Mouse (Mus musculus): Measurements from ENCODE around the gene Tspan4. TPM values are rescaled to one million over a fixed set of nuclear protein-coding genes. Genes with fewer than 3 reads are reported as not detected.
A peak's percentile ranks its signal among the peaks of the same experiment; 100 is the strongest.

Gene Tspan4
- polyA plus RNA-seq, 1 experiment from 2014 or later, result 49.1 TPM

GRCm38 (mm10) chr7:141463824-141464602 is 11.0 kb upstream of the Tspan4 start:
- no peak for ATAC-seq
- H3K27ac ChIP-seq (ENCODE audit: low read length), result no peak overlapping the region
- WGBS, result 19% methylated on average over 12 of the region's 12 CpGs
- H3K9ac ChIP-seq (ENCODE audit: low read depth, low read length), result no peak overlapping the region
- H3K4me3 ChIP-seq (ENCODE audit: low read depth, low read length), result no peak overlapping the region
- H3K9me3 ChIP-seq (replicated peaks; ENCODE audit: control insufficient read depth, low read length, poor library complexity, severe bottlenecking), result no peaks in the 10 kb centered on the region
- peak overlapping the region; percentile 39 for H3K4me2 ChIP-seq (ENCODE audit: low read length)
- H3K4me1 ChIP-seq (ENCODE audit: control insufficient read depth, insufficient read depth, low read length), result peaks cover 30% of the 10 kb centered on the region
- peaks cover 70% of the 10 kb centered on the region for H3K27me3 ChIP-seq (ENCODE audit: control insufficient read depth, insufficient read depth, low read depth, low read length)
- H3K36me3 ChIP-seq (ENCODE audit: control insufficient read depth, insufficient read depth, low read length), result no peaks in the 10 kb centered on the region

- Histone ChIP-seq H3K9me3 (replicated peaks; ENCODE audit: control insufficient read depth, low read length, poor library complexity, severe bottlenecking) (no peaks in the 10 kb centered on the region), H3K4me2 (ENCODE audit: low read length) (peak overlapping the region; percentile 39), H3K27ac (ENCODE audit: low read length) (no peak overlapping the region), H3K36me3 (ENCODE audit: control insufficient read depth, insufficient read depth, low read length) (no peaks in the 10 kb centered on the region), H3K4me3 (ENCODE audit: low read depth, low read length) (peak overlapping the region; percentile 23), H3K9ac (ENCODE audit: low read depth, low read length) (peak overlapping the region; percentile 35; the same call in 1 of the 2 replicates), H3K4me1 (ENCODE audit: control insufficient read depth, insufficient read depth, low read length) (peaks cover 36% of the 10 kb centered on the region), H3K27me3 (ENCODE audit: control insufficient read depth, insufficient read depth, low read depth, low read length) (peaks cover 70% of the 10 kb centered on the region)
- no peak for ATAC-seq
- 3% methylated on average over 34 of the region's 38 CpGs for WGBS
Measured at GRCm38 (mm10) chr7:141464603-141465201, 10.3 kb upstream of the Tspan4 start.

- H3K9ac ChIP-seq (ENCODE audit: low read depth, low read length), result no peak overlapping the region
- no peak overlapping the region; the same call in 1 of the 2 replicates for H3K4me2 ChIP-seq (ENCODE audit: low read length)
- 48% methylated on average over 8 of the region's 10 CpGs for WGBS
- peaks cover 4% of the 10 kb centered on the region; the same call in 1 of the 2 replicates for H3K36me3 ChIP-seq (ENCODE audit: control insufficient read depth, insufficient read depth, low read length)
- H3K4me1 ChIP-seq (ENCODE audit: control insufficient read depth, insufficient read depth, low read length), result peaks cover 42% of the 10 kb centered on the region
- H3K4me3 ChIP-seq (ENCODE audit: low read depth, low read length), result no peak overlapping the region
- no peak for ATAC-seq
- H3K27me3 ChIP-seq (ENCODE audit: control insufficient read depth, insufficient read depth, low read depth, low read length), result peaks cover 64% of the 10 kb centered on the region
- no peaks in the 10 kb centered on the region for H3K9me3 ChIP-seq (replicated peaks; ENCODE audit: control insufficient read depth, low read length, poor library complexity, severe bottlenecking)
- H3K27ac ChIP-seq (ENCODE audit: low read length), result no peak overlapping the region
Measured at GRCm38 (mm10) chr7:141465388-141466044, 9.5 kb upstream of the Tspan4 start.

- H3K27me3 ChIP-seq (ENCODE audit: control insufficient read depth, insufficient read depth, low read depth, low read length), result peaks cover 59% of the 10 kb centered on the region
- peaks cover 42% of the 10 kb centered on the region for H3K4me1 ChIP-seq (ENCODE audit: control insufficient read depth, insufficient read depth, low read length)
- WGBS, result 80% methylated on average over 7 of the region's 7 CpGs
- no peak overlapping the region for H3K9ac ChIP-seq (ENCODE audit: low read depth, low read length)
- peaks cover 4% of the 10 kb centered on the region; the same call in 1 of the 2 replicates for H3K36me3 ChIP-seq (ENCODE audit: control insufficient read depth, insufficient read depth, low read length)
- H3K4me3 ChIP-seq (ENCODE audit: low read depth, low read length), result no peak overlapping the region
- H3K4me2 ChIP-seq (ENCODE audit: low read length), result no peak overlapping the region
- ATAC-seq, result no peak
- no peaks in the 10 kb centered on the region for H3K9me3 ChIP-seq (replicated peaks; ENCODE audit: control insufficient read depth, low read length, poor library complexity, severe bottlenecking)
- H3K27ac ChIP-seq (ENCODE audit: low read length), result no peak overlapping the region
Measured at GRCm38 (mm10) chr7:141466045-141466394, 9.0 kb upstream of the Tspan4 start.

DNA sequence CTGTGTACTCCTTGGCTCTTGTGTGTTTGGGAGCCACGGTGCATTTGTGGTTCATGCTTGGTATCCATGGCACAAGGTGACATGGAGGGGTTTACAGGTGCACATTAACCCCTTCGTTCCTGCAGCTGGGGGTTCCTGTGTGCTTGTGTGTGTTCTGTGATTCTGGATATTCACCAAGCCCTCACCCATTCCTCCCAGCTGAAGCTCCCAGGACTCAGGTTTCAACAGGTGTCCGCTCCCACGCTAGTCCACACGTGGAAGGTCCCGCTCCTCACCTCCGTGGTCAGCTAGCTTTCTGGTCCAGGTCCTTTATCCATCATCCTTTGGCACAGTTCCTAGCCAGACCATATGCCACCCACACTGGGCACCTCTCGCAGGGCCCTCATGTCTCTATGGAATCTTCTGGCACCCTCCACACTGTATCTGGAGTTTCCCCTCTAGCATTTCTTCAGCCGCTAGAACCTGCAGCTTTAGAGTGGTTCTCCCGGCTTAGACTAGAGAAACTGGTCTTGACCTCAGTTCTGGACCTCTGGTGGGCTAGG is 8.4 kb upstream of the Tspan4 start:
- peaks cover 4% of the 10 kb centered on the region; the same call in 1 of the 2 replicates for H3K36me3 ChIP-seq (ENCODE audit: control insufficient read depth, insufficient read depth, low read length)
- peak overlapping the region; percentile 66 for H3K4me2 ChIP-seq (ENCODE audit: low read length)
- H3K9ac ChIP-seq (ENCODE audit: low read depth, low read length), result peak overlapping the region; percentile 86; the same call in 1 of the 2 replicates
- H3K9me3 ChIP-seq (replicated peaks; ENCODE audit: control insufficient read depth, low read length, poor library complexity, severe bottlenecking), result no peaks in the 10 kb centered on the region
- H3K27ac ChIP-seq (ENCODE audit: low read length), result 0 out of 2 replicates have a peak overlapping the region, but pooled peaks have one; percentile 10
- no peak for ATAC-seq
- peaks cover 39% of the 10 kb centered on the region for H3K4me1 ChIP-seq (ENCODE audit: control insufficient read depth, insufficient read depth, low read length)
- 68% methylated on average over 10 of the region's 10 CpGs for WGBS
- peaks cover 52% of the 10 kb centered on the region for H3K27me3 ChIP-seq (ENCODE audit: control insufficient read depth, insufficient read depth, low read depth, low read length)
- H3K4me3 ChIP-seq (ENCODE audit: low read depth, low read length), result peak overlapping the region; percentile 56

- under 1% methylated on average over 52 of the region's 52 CpGs for WGBS
- Histone ChIP-seq H3K27ac (ENCODE audit: low read length) (peak within 1 kb of the TSS; percentile 82), H3K4me2 (ENCODE audit: low read length) (peak within 1 kb of the TSS; percentile 66), H3K4me1 (ENCODE audit: control insufficient read depth, insufficient read depth, low read length) (peaks cover 33% of the 10 kb centered on the region), H3K36me3 (ENCODE audit: control insufficient read depth, insufficient read depth, low read length) (peaks cover 8% of the 10 kb centered on the region), H3K27me3 (ENCODE audit: control insufficient read depth, insufficient read depth, low read depth, low read length) (peaks cover 45% of the 10 kb centered on the region), H3K9me3 (replicated peaks; ENCODE audit: control insufficient read depth, low read length, poor library complexity, severe bottlenecking) (no peaks in the 10 kb centered on the region), H3K4me3 (ENCODE audit: low read depth, low read length) (peak within 1 kb of the TSS; percentile 56), H3K9ac (ENCODE audit: low read depth, low read length) (peak within 1 kb of the TSS; percentile 86)
- peak; percentile 56 for ATAC-seq
Measured at GRCm38 (mm10) chr7:141467230-141468030, 7.6 kb upstream of the Tspan4 start, which contains the start of gene Cd151. Gene Cd151 (plus strand): TSS chr7:141467392.

- peaks cover 33% of the 10 kb centered on the region for H3K4me1 ChIP-seq (ENCODE audit: control insufficient read depth, insufficient read depth, low read length)
- H3K9ac ChIP-seq (ENCODE audit: low read depth, low read length), result peak overlapping the region; percentile 86
- WGBS, result 22% methylated on average over 5 of the region's 5 CpGs
- peak overlapping the region; percentile 56 for H3K4me3 ChIP-seq (ENCODE audit: low read depth, low read length)
- ATAC-seq, result no peak
- H3K9me3 ChIP-seq (replicated peaks; ENCODE audit: control insufficient read depth, low read length, poor library complexity, severe bottlenecking), result no peaks in the 10 kb centered on the region
- H3K27me3 ChIP-seq (ENCODE audit: control insufficient read depth, insufficient read depth, low read depth, low read length), result peaks cover 38% of the 10 kb centered on the region
- peak overlapping the region; percentile 66 for H3K4me2 ChIP-seq (ENCODE audit: low read length)
- H3K36me3 ChIP-seq (ENCODE audit: control insufficient read depth, insufficient read depth, low read length), result peaks cover 11% of the 10 kb centered on the region
- H3K27ac ChIP-seq (ENCODE audit: low read length), result peak overlapping the region; percentile 82
Measured at GRCm38 (mm10) chr7:141468164-141468521, 6.9 kb upstream of the Tspan4 start.

- ATAC-seq, result peak; percentile 74
- Histone ChIP-seq H3K9ac (ENCODE audit: low read depth, low read length) (peak overlapping the region; percentile 86), H3K4me3 (ENCODE audit: low read depth, low read length) (peak overlapping the region; percentile 56), H3K4me1 (ENCODE audit: control insufficient read depth, insufficient read depth, low read length) (peaks cover 37% of the 10 kb centered on the region), H3K4me2 (ENCODE audit: low read length) (peak overlapping the region; percentile 66), H3K27me3 (ENCODE audit: control insufficient read depth, insufficient read depth, low read depth, low read length) (peaks cover 32% of the 10 kb centered on the region), H3K9me3 (replicated peaks; ENCODE audit: control insufficient read depth, low read length, poor library complexity, severe bottlenecking) (no peaks in the 10 kb centered on the region), H3K27ac (ENCODE audit: low read length) (peak overlapping the region; percentile 82), H3K36me3 (ENCODE audit: control insufficient read depth, insufficient read depth, low read length) (peaks cover 11% of the 10 kb centered on the region)
- WGBS, result 18% methylated on average over 8 of the region's 8 CpGs
Measured at GRCm38 (mm10) chr7:141468522-141469211, 6.4 kb upstream of the Tspan4 start.

All from midbrain, embryonic 16.5 days (tissue).